Mouse (Mus musculus): ENCODE results near the gene Cog7.

GRCm38 (mm10) chr7:122012370-122012769, 30.9 kb upstream of the Cog7 start:
- TF ChIP-seq CTCF (IDR thresholded peaks at IDR 0.05; ENCODE audit: insufficient read depth, low read length), result no peak
- no peak for TF ChIP-seq POLR2A (IDR thresholded peaks at IDR 0.05; ENCODE audit: borderline replicate concordance, extremely low read depth, low read depth, low read length)
